Mouse (Mus musculus): Measurements from ENCODE around the gene Psma3. TPM values are rescaled to one million over a fixed set of nuclear protein-coding genes. Genes with fewer than 3 reads are reported as not detected.

Gene Psma3
- polyA plus RNA-seq (2015; fragmentation: Nextera tagmentation; extraction: Ambion mirVana) = 453 and 467 TPM in 2 replicates

GRCm38 (mm10) chr12:70974441-70975266, at the start of gene Psma3:
Gene Psma3 (plus strand): TSS chr12:70974621.
- Histone ChIP-seq H3K27me3 (replicated peaks) (no peaks in the 10 kb centered on the region), H3K4me2 (peak within 1 kb of the TSS; percentile 90), H3K9ac (peak within 1 kb of the TSS; percentile 98), H3K4me1 (peaks cover 19% of the 10 kb centered on the region), H3K36me3 (peaks cover 19% of the 10 kb centered on the region), H3K9me3 (no peaks in the 10 kb centered on the region), H3K4me3 (peak within 1 kb of the TSS; percentile 97), H3K27ac (replicated peaks) (peak within 1 kb of the TSS; percentile 98)
- peak; percentile 98 for ATAC-seq (ENCODE audit: extremely low read depth, insufficient number of reproducible peaks, low FRiP score, low TSS enrichment)
- WGBS = under 1% methylated on average over 71 of the region's 71 CpGs

- Histone ChIP-seq H3K4me1 (no peaks in the 10 kb centered on the region), H3K4me2 (no peak overlapping the region), H3K9me3 (peaks cover 6% of the 10 kb centered on the region; the same call in 1 of the 2 replicates), H3K27ac (replicated peaks) (no peak overlapping the region), H3K36me3 (no peaks in the 10 kb centered on the region), H3K9ac (no peak overlapping the region), H3K4me3 (no peak overlapping the region), H3K27me3 (replicated peaks) (no peaks in the 10 kb centered on the region)
- WGBS = 72% methylated on average over 4 of the region's 4 CpGs
- no peak for ATAC-seq (ENCODE audit: extremely low read depth, insufficient number of reproducible peaks, low FRiP score, low TSS enrichment)
These were observed 44.6 kb upstream of the Psma3 start for GRCm38 (mm10) chr12:70929781-70930180.

- peak overlapping the region; percentile 94 for H3K27ac ChIP-seq (replicated peaks)
- H3K9me3 ChIP-seq = peaks cover 6% of the 10 kb centered on the region; the same call in 1 of the 2 replicates
- H3K4me3 ChIP-seq = peak overlapping the region; percentile 74
- peaks cover 9% of the 10 kb centered on the region for H3K4me1 ChIP-seq
- peaks cover 20% of the 10 kb centered on the region for H3K36me3 ChIP-seq
- no peaks in the 10 kb centered on the region for H3K27me3 ChIP-seq (replicated peaks)
- WGBS = 28% methylated on average over 9 of the region's 12 CpGs
- peak overlapping the region; percentile 84 for H3K9ac ChIP-seq
- peak overlapping the region; percentile 70 for H3K4me2 ChIP-seq
- ATAC-seq (ENCODE audit: extremely low read depth, insufficient number of reproducible peaks, low FRiP score, low TSS enrichment) = 0 out of 2 replicates have a peak, but pooled peaks have one; percentile 4
These were observed 37.3 kb upstream of the Psma3 start for GRCm38 (mm10) chr12:70937150-70937549.

GRCm38 (mm10) chr12:70937571-70938384, 36.6 kb upstream of the Psma3 start, which contains the start of gene Actr10:
Gene Actr10 (plus strand): TSS chr12:70937857.
- Histone ChIP-seq H3K9me3 (peaks cover 6% of the 10 kb centered on the region; the same call in 1 of the 2 replicates), H3K36me3 (peaks cover 26% of the 10 kb centered on the region), H3K27ac (replicated peaks) (peak within 1 kb of the TSS; percentile 94), H3K4me1 (peaks cover 9% of the 10 kb centered on the region), H3K27me3 (replicated peaks) (no peaks in the 10 kb centered on the region), H3K9ac (peak within 1 kb of the TSS; percentile 90), H3K4me3 (peak within 1 kb of the TSS; percentile 74), H3K4me2 (peak within 1 kb of the TSS; percentile 84)
- under 1% methylated on average over 59 of the region's 59 CpGs for WGBS
- peak; percentile 91 for ATAC-seq (ENCODE audit: extremely low read depth, insufficient number of reproducible peaks, low FRiP score, low TSS enrichment)

- no peaks in the 10 kb centered on the region for H3K9me3 ChIP-seq
- H3K4me1 ChIP-seq = peaks cover 16% of the 10 kb centered on the region
- no peak overlapping the region for H3K27ac ChIP-seq (replicated peaks)
- 92% methylated on average over 7 of the region's 7 CpGs for WGBS
- no peak overlapping the region for H3K4me3 ChIP-seq
- H3K36me3 ChIP-seq = peaks cover 49% of the 10 kb centered on the region
- no peak for ATAC-seq (ENCODE audit: extremely low read depth, insufficient number of reproducible peaks, low FRiP score, low TSS enrichment)
- no peaks in the 10 kb centered on the region for H3K27me3 ChIP-seq (replicated peaks)
- H3K9ac ChIP-seq = no peak overlapping the region
- no peak overlapping the region for H3K4me2 ChIP-seq
These were observed 33.6 kb upstream of the Psma3 start for GRCm38 (mm10) chr12:70940806-70941205.

GRCm38 (mm10) chr12:70944181-70944580, 30.2 kb upstream of the Psma3 start:
- peaks cover 12% of the 10 kb centered on the region for H3K4me1 ChIP-seq
- peaks cover 79% of the 10 kb centered on the region for H3K36me3 ChIP-seq
- no peak for ATAC-seq (ENCODE audit: extremely low read depth, insufficient number of reproducible peaks, low FRiP score, low TSS enrichment)
- no peak overlapping the region for H3K4me3 ChIP-seq
- H3K9me3 ChIP-seq = no peaks in the 10 kb centered on the region
- peak overlapping the region; percentile 22; the same call in 1 of the 2 replicates for H3K27ac ChIP-seq (replicated peaks)
- 65% methylated on average over 5 of the region's 5 CpGs for WGBS
- H3K27me3 ChIP-seq (replicated peaks) = no peaks in the 10 kb centered on the region
- H3K4me2 ChIP-seq = no peak overlapping the region
- no peak overlapping the region for H3K9ac ChIP-seq

- H3K9ac ChIP-seq = no peak overlapping the region
- ATAC-seq (ENCODE audit: extremely low read depth, insufficient number of reproducible peaks, low FRiP score, low TSS enrichment) = no peak
- H3K27ac ChIP-seq (replicated peaks) = no peak overlapping the region
- no peaks in the 10 kb centered on the region for H3K9me3 ChIP-seq
- H3K4me2 ChIP-seq = no peak overlapping the region
- no peak overlapping the region for H3K4me3 ChIP-seq
- WGBS = 91% methylated on average over 10 of the region's 10 CpGs
- H3K4me1 ChIP-seq = peaks cover 7% of the 10 kb centered on the region
- no peaks in the 10 kb centered on the region for H3K27me3 ChIP-seq (replicated peaks)
- H3K36me3 ChIP-seq = peaks cover 83% of the 10 kb centered on the region
These were observed 27.7 kb upstream of the Psma3 start for GRCm38 (mm10) chr12:70946585-70947256.

GRCm38 (mm10) chr12:70958640-70959039, 15.8 kb upstream of the Psma3 start:
- ATAC-seq (ENCODE audit: extremely low read depth, insufficient number of reproducible peaks, low FRiP score, low TSS enrichment) = no peak
- no peak overlapping the region for H3K4me2 ChIP-seq
- H3K27me3 ChIP-seq (replicated peaks) = no peaks in the 10 kb centered on the region
- no peaks in the 10 kb centered on the region for H3K9me3 ChIP-seq
- H3K36me3 ChIP-seq = peaks cover 92% of the 10 kb centered on the region
- no peak overlapping the region for H3K4me3 ChIP-seq
- no peak overlapping the region for H3K9ac ChIP-seq
- H3K27ac ChIP-seq (replicated peaks) = no peak overlapping the region
- 79% methylated on average over 4 of the region's 4 CpGs for WGBS
- H3K4me1 ChIP-seq = no peaks in the 10 kb centered on the region

GRCm38 (mm10) chr12:70967581-70967980, 6.8 kb upstream of the Psma3 start:
- Histone ChIP-seq H3K36me3 (peaks cover 18% of the 10 kb centered on the region), H3K9ac (peak overlapping the region; percentile 85), H3K4me1 (peaks cover 7% of the 10 kb centered on the region), H3K4me3 (peak overlapping the region; percentile 64), H3K27me3 (replicated peaks) (no peaks in the 10 kb centered on the region), H3K4me2 (peak overlapping the region; percentile 69), H3K27ac (replicated peaks) (peak overlapping the region; percentile 94), H3K9me3 (no peaks in the 10 kb centered on the region)
- WGBS = 31% methylated on average over 8 of the region's 8 CpGs
- ATAC-seq (ENCODE audit: extremely low read depth, insufficient number of reproducible peaks, low FRiP score, low TSS enrichment) = no peak

GRCm38 (mm10) chr12:70968141-70968790, 6.2 kb upstream of the Psma3 start:
- peak overlapping the region; percentile 64 for H3K4me3 ChIP-seq

More at GRCm38 (mm10) chr12:70968141-70968790, 6.2 kb upstream of the Psma3 start:
- Histone ChIP-seq H3K4me2 (peak overlapping the region; percentile 69), H3K27me3 (replicated peaks) (no peaks in the 10 kb centered on the region), H3K4me1 (peaks cover 7% of the 10 kb centered on the region), H3K27ac (replicated peaks) (peak overlapping the region; percentile 94), H3K36me3 (peaks cover 12% of the 10 kb centered on the region), H3K9me3 (no peaks in the 10 kb centered on the region), H3K9ac (peak overlapping the region; percentile 85)
- under 1% methylated on average over 35 of the region's 35 CpGs for WGBS
- ATAC-seq (ENCODE audit: extremely low read depth, insufficient number of reproducible peaks, low FRiP score, low TSS enrichment) = peak; percentile 76
